In the genomic region with DNA sequence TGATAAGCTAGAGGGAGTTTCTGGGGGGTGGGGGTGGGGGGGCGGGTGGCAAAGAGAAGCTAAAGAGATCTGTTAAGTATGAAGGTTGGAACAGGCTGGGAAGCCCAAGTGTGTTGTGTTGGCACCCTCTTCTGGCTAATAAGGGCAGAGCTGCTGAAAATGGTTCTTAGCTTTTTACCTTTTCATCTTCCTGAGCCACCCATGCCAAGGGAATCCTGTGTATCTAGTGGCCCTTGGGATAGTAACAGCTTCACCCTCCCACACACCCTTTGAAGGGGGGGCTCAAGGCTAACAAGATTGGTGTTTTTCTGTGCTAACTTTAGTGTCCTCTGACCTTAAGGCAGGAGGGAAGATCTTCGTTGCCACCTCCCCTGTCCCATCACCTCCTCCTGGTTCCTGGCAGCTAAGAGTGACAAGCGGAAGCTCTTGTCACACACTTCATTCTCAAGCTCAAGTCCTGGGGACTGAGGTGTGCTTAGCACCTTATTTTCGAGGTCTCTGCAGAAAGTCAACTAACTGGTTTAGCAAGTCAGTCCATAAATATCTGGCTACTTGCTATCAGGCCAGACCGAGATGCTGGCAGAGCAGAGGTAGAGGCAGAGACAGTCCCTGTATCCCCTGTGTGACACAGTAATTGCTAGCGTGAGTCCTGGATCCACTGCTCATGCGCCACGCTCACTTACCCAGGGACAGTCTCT, we compare ENCODE assay signal across 8 mouse cellular contexts. TPM values are rescaled to one million over a fixed set of nuclear protein-coding genes. Genes with fewer than 3 reads are reported as not detected.
A peak's percentile ranks its signal among the peaks of the same experiment; 100 is the strongest.
DNase-seq lines count a peak whose midpoint lies in the region; ATAC-seq and TF ChIP-seq lines count a peak whose summit lies in the region.

No protein-coding gene starts in this region.

- intact Hi-C loops in gastrocnemius, postnatal 14 days (cut with DNase I; ENCODE audit: low total_unique reads): loop anchor here (2.0 to 10.0 kb wide), 2 partner anchors 99 to 165 kb away; no protein-coding TSS in a partner anchor

- H3K27ac ChIP-seq in kidney, embryonic 14.5 days (ENCODE audit: low read depth, low read length): no peak overlapping the region
- no peak overlapping the region for H3K27ac ChIP-seq in bone marrow, adult 2 months (ENCODE audit: control insufficient read depth, insufficient read depth, low read depth, low read length, poor library complexity)

- 0 out of 2 replicates have a peak, but pooled peaks cover 2% of the 10 kb centered on the region for H3K36me3 ChIP-seq in kidney, embryonic 14.5 days (ENCODE audit: control insufficient read depth, insufficient read depth, low read length)

- no peaks in the 10 kb centered on the region for H3K9me3 ChIP-seq in kidney, embryonic 14.5 days (ENCODE audit: control insufficient read depth, low read length)

- WGBS in kidney, embryonic 14.5 days: 62% methylated on average over 8 of the region's 8 CpGs
- 78% methylated on average over 8 of the region's 8 CpGs for WGBS in bone marrow, adult 2 months

- H3K4me1 ChIP-seq in kidney, embryonic 14.5 days (ENCODE audit: control insufficient read depth, insufficient read depth, low read length): peaks cover 10% of the 10 kb centered on the region
- peaks cover 1% of the 10 kb centered on the region; the same call in 1 of the 2 replicates for H3K4me1 ChIP-seq in bone marrow, adult 2 months (ENCODE audit: control insufficient read depth, insufficient read depth, low read length)

- TF ChIP-seq CTCF in bone marrow, adult 2 months (IDR thresholded peaks at IDR 0.05; ENCODE audit: control insufficient read depth, insufficient read depth, low read length): peak; percentile 35

- no peak overlapping the region for H3K4me3 ChIP-seq in kidney, embryonic 14.5 days (ENCODE audit: low read length)
- H3K4me3 ChIP-seq in bone marrow, adult 2 months (replicated peaks; ENCODE audit: control insufficient read depth, low read depth, low read length): no peak overlapping the region

- no peak overlapping the region for H3K9ac ChIP-seq in kidney, embryonic 14.5 days (ENCODE audit: low read depth, low read length)

- no peaks in the 10 kb centered on the region for H3K27me3 ChIP-seq in kidney, embryonic 14.5 days (ENCODE audit: control insufficient read depth, insufficient read depth, low read length)

- no peak for ATAC-seq in kidney, embryonic 14.5 days (ENCODE audit: low FRiP score, low TSS enrichment)

- no peak overlapping the region for H3K4me2 ChIP-seq in kidney, embryonic 14.5 days (replicated peaks; ENCODE audit: low read depth, low read length)

- DNase-seq in kidney, adult 11 months: peak; percentile 19
- DNase-seq in heart, postnatal 4 days: peak; percentile 45
- DNase-seq in layer of hippocampus, adult 9-10 months (ENCODE audit: low spot score): peak; percentile 31
- peak; percentile 35 for DNase-seq in lung, postnatal 14 days
- peak; percentile 37 for DNase-seq in right cerebral cortex, postnatal 14 days
- DNase-seq in gastrocnemius, postnatal 14 days: no peak

- no peak for TF ChIP-seq POLR2A in bone marrow, adult 2 months (IDR thresholded peaks at IDR 0.05; ENCODE audit: borderline replicate concordance, control insufficient read depth, low read depth, low read length)

RNA-seq across cellular contexts. Expression of a gene that starts 18.1 kb away (rescaled TPM):
- 26.4 and 48.9 TPM in 2 replicates for polyA plus RNA-seq in kidney, embryonic 14.5 days (2014; fragmentation: Nextera tagmentation; extraction: Ambion mirVana)
- 5.0 and 17.2 TPM in 2 replicates for polyA plus RNA-seq in bone marrow, adult 2 months (2011; ENCODE audit: insufficient read depth, insufficient read length, low replicate concordance, missing spikeins)
- 10 to 100 TPM; 23.5 to 27.3 TPM for total RNA-seq in heart, postnatal 4 days (2021)
- 1 to 10 TPM; 7.4 to 8.0 TPM for total RNA-seq in gastrocnemius, postnatal 14 days (2021)

RNA-seq across cellular contexts. Expression of a gene that starts 35.3 kb away (rescaled TPM):
- 44.6 and 51.4 TPM in 2 replicates for polyA plus RNA-seq in kidney, embryonic 14.5 days (2014; fragmentation: Nextera tagmentation; extraction: Ambion mirVana)
- polyA plus RNA-seq in bone marrow, adult 2 months (2011; ENCODE audit: insufficient read depth, insufficient read length, low replicate concordance, missing spikeins): 24.4 and 55.6 TPM in 2 replicates
- total RNA-seq in heart, postnatal 4 days (2021): 10 to 100 TPM; 28.0 to 32.3 TPM
- total RNA-seq in gastrocnemius, postnatal 14 days (2021): 10 to 100 TPM; 12.0 to 12.7 TPM

RNA-seq across cellular contexts. Expression of a gene that starts 42.5 kb away (rescaled TPM):
- polyA plus RNA-seq in kidney, embryonic 14.5 days (2014; fragmentation: Nextera tagmentation; extraction: Ambion mirVana): 0.38 TPM in 1 of 2 replicates, not detected in the other
- 0.90 TPM in 1 of 2 replicates, not detected in the other for polyA plus RNA-seq in bone marrow, adult 2 months (2011; ENCODE audit: insufficient read depth, insufficient read length, low replicate concordance, missing spikeins)
- not detected for total RNA-seq in heart, postnatal 4 days (2021)
- not detected for total RNA-seq in gastrocnemius, postnatal 14 days (2021)
